Mouse (Mus musculus): ENCODE measurements around the gene C1qtnf7. TPM values are rescaled to one million over a fixed set of nuclear protein-coding genes. Genes with fewer than 3 reads are reported as not detected.

The C1qtnf7 gene
- total and polyA plus RNA-seq, 3 experiments: not detected

GRCm38 (mm10) chr5:43601601-43602000, 86.3 kb downstream of the C1qtnf7 start:
- TF ChIP-seq ZMIZ1 (IDR thresholded peaks at IDR 0.05; ENCODE audit: low read depth, low read length) (no peak), MAX (IDR thresholded peaks at IDR 0.05; ENCODE audit: low read length) (no peak)
- no peaks in the 10 kb centered on the region; a peak in 1 of 4 replicates for H3K27me3 ChIP-seq (ENCODE audit: control insufficient read depth in 1 of 2, insufficient read depth in 2 of 2, low read length in 2 of 2)
- H3K27ac ChIP-seq (ENCODE audit: control insufficient read depth, low read depth, low read length): no peak overlapping the region
- no peak overlapping the region for H3K4me3 ChIP-seq (ENCODE audit: control insufficient read depth in 1 of 2, insufficient read depth in 1 of 2, low read depth in 2 of 2, low read length in 2 of 2)
- no peaks in the 10 kb centered on the region for H3K79me2 ChIP-seq (ENCODE audit: control insufficient read depth, insufficient read depth, low read length, poor library complexity)
- H3K4me1 ChIP-seq (ENCODE audit: control insufficient read depth in 1 of 2, insufficient read depth in 2 of 2, low read length in 2 of 2): no peaks in the 10 kb centered on the region
- no peaks in the 10 kb centered on the region for H3K36me3 ChIP-seq (ENCODE audit: control insufficient read depth in 1 of 2, insufficient read depth in 2 of 2, low read length in 2 of 2)
- no peak overlapping the region for H3K9ac ChIP-seq (ENCODE audit: control insufficient read depth, low read depth, low read length, poor library complexity, severe bottlenecking)
- no peak for DNase-seq (ENCODE audit: low read depth, low spot score)
- H3K9me3 ChIP-seq (replicated peaks; ENCODE audit: insufficient read depth, low read length): no peaks in the 10 kb centered on the region

- no peak for DNase-seq (ENCODE audit: low read depth, low spot score)
- Histone ChIP-seq H3K27me3 (ENCODE audit: control insufficient read depth in 1 of 2, insufficient read depth in 2 of 2, low read length in 2 of 2) (no peaks in the 10 kb centered on the region; a peak in 1 of 4 replicates), H3K36me3 (ENCODE audit: control insufficient read depth in 1 of 2, insufficient read depth in 2 of 2, low read length in 2 of 2) (no peaks in the 10 kb centered on the region), H3K9ac (ENCODE audit: control insufficient read depth, low read depth, low read length, poor library complexity, severe bottlenecking) (no peak overlapping the region), H3K9me3 (replicated peaks; ENCODE audit: insufficient read depth, low read length) (no peaks in the 10 kb centered on the region), H3K4me1 (ENCODE audit: control insufficient read depth in 1 of 2, insufficient read depth in 2 of 2, low read length in 2 of 2) (no peaks in the 10 kb centered on the region), H3K4me3 (ENCODE audit: control insufficient read depth in 1 of 2, insufficient read depth in 1 of 2, low read depth in 2 of 2, low read length in 2 of 2) (no peak overlapping the region), H3K27ac (ENCODE audit: control insufficient read depth, low read depth, low read length) (no peak overlapping the region), H3K79me2 (ENCODE audit: control insufficient read depth, insufficient read depth, low read length, poor library complexity) (no peaks in the 10 kb centered on the region)
- no peak for TF ChIP-seq USF2 (IDR thresholded peaks at IDR 0.05; ENCODE audit: borderline replicate concordance in 1 of 2, insufficient read depth in 1 of 2, low read depth in 1 of 2, low read length in 2 of 2)
- no peak for TF ChIP-seq ELF1 (IDR thresholded peaks at IDR 0.05; ENCODE audit: low read depth, low read length)
- no peak for TF ChIP-seq RCOR1 (IDR thresholded peaks at IDR 0.05; ENCODE audit: low read depth, low read length)
- no peak for TF ChIP-seq TBP (IDR thresholded peaks at IDR 0.05; ENCODE audit: low read depth, low read length)
- no peak for TF ChIP-seq POLR2AphosphoS2 (IDR thresholded peaks at IDR 0.05; ENCODE audit: low read length)
Measured at GRCm38 (mm10) chr5:43602518-43602917, 87.2 kb downstream of the C1qtnf7 start.

DNA sequence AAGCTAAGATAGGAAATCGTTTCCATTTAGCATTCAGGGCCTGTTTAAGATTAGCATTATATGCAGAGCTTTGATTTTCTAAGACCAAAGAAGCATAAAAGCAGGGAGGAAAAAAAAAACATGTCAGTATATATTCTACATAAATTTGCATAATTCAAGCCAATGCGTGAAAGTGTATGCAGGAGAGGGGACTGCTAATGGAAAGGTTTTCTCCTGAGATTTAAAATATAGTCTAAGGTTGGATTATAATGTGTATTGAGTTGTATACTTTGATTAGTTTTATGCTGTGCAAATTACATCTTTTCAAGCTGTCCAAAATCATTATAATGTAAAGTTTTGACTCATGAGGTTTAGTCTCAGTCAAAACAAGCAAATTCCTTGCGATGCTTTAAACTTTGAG, 88.2 kb downstream of the C1qtnf7 start:
- H3K79me2 ChIP-seq (ENCODE audit: control insufficient read depth, insufficient read depth, low read length, poor library complexity): no peaks in the 10 kb centered on the region
- H3K9ac ChIP-seq (ENCODE audit: control insufficient read depth, low read depth, low read length, poor library complexity, severe bottlenecking): no peak overlapping the region
- H3K27ac ChIP-seq (ENCODE audit: control insufficient read depth, low read depth, low read length): no peak overlapping the region
- no peaks in the 10 kb centered on the region; a peak in 1 of 4 replicates for H3K27me3 ChIP-seq (ENCODE audit: control insufficient read depth in 1 of 2, insufficient read depth in 2 of 2, low read length in 2 of 2)
- DNase-seq (ENCODE audit: low read depth, low spot score): no peak
- TF ChIP-seq POLR2A (IDR thresholded peaks at IDR 0.05; ENCODE audit: control insufficient read depth in 1 of 2, insufficient read depth in 1 of 2, low read depth in 1 of 2, low read length in 2 of 2, poor library complexity in 1 of 2) (no peak), MYB (IDR thresholded peaks at IDR 0.05; ENCODE audit: low read depth, low read length) (no peak), HCFC1 (IDR thresholded peaks at IDR 0.05; ENCODE audit: low read depth, low read length) (no peak), TAL1 (IDR thresholded peaks at IDR 0.05; ENCODE audit: low read length) (no peak), ZKSCAN1 (IDR thresholded peaks at IDR 0.05; ENCODE audit: low read depth, low read length) (no peak), ELF1 (IDR thresholded peaks at IDR 0.05; ENCODE audit: low read depth, low read length) (no peak), MAZ (IDR thresholded peaks at IDR 0.05; ENCODE audit: low read depth, low read length) (no peak), RCOR1 (IDR thresholded peaks at IDR 0.05; ENCODE audit: low read depth, low read length) (no peak), CHD1 (IDR thresholded peaks at IDR 0.05; ENCODE audit: low read depth, low read length) (no peak), CTCF (IDR thresholded peaks at IDR 0.05 in 2 of 3, conservative IDR thresholded peaks at IDR 0.05 in 1 of 3; ENCODE audit: control insufficient read depth in 1 of 3, insufficient read depth in 1 of 3, low read depth in 2 of 3, low read length in 3 of 3, poor library complexity in 1 of 3, severe bottlenecking in 1 of 3) (no peak), MYC (IDR thresholded peaks at IDR 0.05; ENCODE audit: low read depth, low read length) (no peak), ZMIZ1 (IDR thresholded peaks at IDR 0.05; ENCODE audit: low read depth, low read length) (no peak), POLR2AphosphoS5 (IDR thresholded peaks at IDR 0.05; ENCODE audit: borderline replicate concordance, low read depth, low read length) (no peak), SIN3A (IDR thresholded peaks at IDR 0.05; ENCODE audit: low read length) (no peak)
- H3K9me3 ChIP-seq (replicated peaks; ENCODE audit: insufficient read depth, low read length): no peaks in the 10 kb centered on the region
- H3K4me1 ChIP-seq (ENCODE audit: control insufficient read depth in 1 of 2, insufficient read depth in 2 of 2, low read length in 2 of 2): no peaks in the 10 kb centered on the region
- no peaks in the 10 kb centered on the region for H3K36me3 ChIP-seq (ENCODE audit: control insufficient read depth in 1 of 2, insufficient read depth in 2 of 2, low read length in 2 of 2)
- H3K4me3 ChIP-seq (ENCODE audit: control insufficient read depth in 1 of 2, insufficient read depth in 1 of 2, low read depth in 2 of 2, low read length in 2 of 2): no peak overlapping the region

Data from MEL (cell line).